Mouse (Mus musculus) hindbrain, embryonic 14.5 days (tissue): ENCODE data around the gene Eml3. TPM values are rescaled to one million over a fixed set of nuclear protein-coding genes. Genes with fewer than 3 reads are reported as not detected.
"Not testable (repeated sequence)": the region's sequence is repeated elsewhere in the genome, so short reads cannot be mapped to it uniquely, and the experiment has no call there.

Experiments
- ATAC-seq: fragments of 200-750 bp; cut with Nextera tagmentation; 2 replicates; pipeline ENCODE4 v1.8.0; 2017; ENCODE audit warnings: moderate number of reproducible peaks, mild to moderate bottlenecking, moderate TSS enrichment, moderate library complexity; ENCODE audit not compliant: low FRiP score
- DNase-seq: peaks from one replicate; pipeline ENCODE4 v3.0.0-alpha.2; 2015; ENCODE audit warnings: low spot score
- H3K27ac ChIP-seq: fragments of 300-500 bp; sonication (generic); 2 replicates; pipeline ENCODE4 v1.5.1; 2014; ENCODE audit warnings: mild to moderate bottlenecking, moderate library complexity
- H3K27me3 ChIP-seq: fragments of 300-500 bp; sonication (generic); 2 replicates; pipeline ENCODE4 v1.6.1; 2014; ENCODE audit warnings: mild to moderate bottlenecking, low read length, mixed read lengths; ENCODE audit not compliant: control insufficient read depth, insufficient read depth
- H3K36me3 ChIP-seq: fragments of 300-500 bp; sonication (generic); replicated peaks from 2 replicates; pipeline ENCODE4 v1.6.1; 2014; ENCODE audit not compliant: control insufficient read depth, insufficient read depth
- H3K4me1 ChIP-seq: fragments of 300-500 bp; sonication (generic); replicated peaks from 2 replicates; pipeline ENCODE4 v1.6.1; 2014; ENCODE audit warnings: antibody characterized with exemption, low read length, mixed read lengths; ENCODE audit not compliant: control insufficient read depth, insufficient read depth
- H3K4me2 ChIP-seq: fragments of 300-500 bp; sonication (generic); replicated peaks from 2 replicates; pipeline ENCODE4 v1.6.1; 2014; ENCODE audit warnings: mild to moderate bottlenecking, moderate library complexity
- H3K4me3 ChIP-seq: fragments of 300-500 bp; sonication (generic); replicated peaks from 2 replicates; pipeline ENCODE4 v1.5.1; 2014; ENCODE audit warnings: mild to moderate bottlenecking, low read length
- H3K9ac ChIP-seq: fragments of 300-500 bp; sonication (generic); 2 replicates; pipeline ENCODE4 v1.6.1; 2014
- H3K9me3 ChIP-seq: fragments of 300-500 bp; sonication (generic); 2 replicates; pipeline ENCODE4 v1.6.1; 2016; ENCODE audit warnings: low read length; ENCODE audit not compliant: control insufficient read depth
- WGBS: fragments of 180-500 bp; shearing (Covaris S2); extraction: QIAGEN DNeasy Blood & Tissue Kit; methylation state at CpG from one replicate; pipeline ENCODE4 v1.1.7; 2014; 5-methylcytosine and 5-hydroxymethylcytosine counted together
- polyA plus RNA-seq: library from polyadenylated mRNA; unstranded; fragments of >200 nt; fragmentation: Nextera tagmentation; extraction: Ambion mirVana; gene quantifications from 2 replicates; pipeline ENCODE4 v1.2.1, GENCODE M21; 2014

Eml3 gene
- polyA plus RNA-seq, 1 experiment from 2014 or later, result 5.8 TPM

DNA sequence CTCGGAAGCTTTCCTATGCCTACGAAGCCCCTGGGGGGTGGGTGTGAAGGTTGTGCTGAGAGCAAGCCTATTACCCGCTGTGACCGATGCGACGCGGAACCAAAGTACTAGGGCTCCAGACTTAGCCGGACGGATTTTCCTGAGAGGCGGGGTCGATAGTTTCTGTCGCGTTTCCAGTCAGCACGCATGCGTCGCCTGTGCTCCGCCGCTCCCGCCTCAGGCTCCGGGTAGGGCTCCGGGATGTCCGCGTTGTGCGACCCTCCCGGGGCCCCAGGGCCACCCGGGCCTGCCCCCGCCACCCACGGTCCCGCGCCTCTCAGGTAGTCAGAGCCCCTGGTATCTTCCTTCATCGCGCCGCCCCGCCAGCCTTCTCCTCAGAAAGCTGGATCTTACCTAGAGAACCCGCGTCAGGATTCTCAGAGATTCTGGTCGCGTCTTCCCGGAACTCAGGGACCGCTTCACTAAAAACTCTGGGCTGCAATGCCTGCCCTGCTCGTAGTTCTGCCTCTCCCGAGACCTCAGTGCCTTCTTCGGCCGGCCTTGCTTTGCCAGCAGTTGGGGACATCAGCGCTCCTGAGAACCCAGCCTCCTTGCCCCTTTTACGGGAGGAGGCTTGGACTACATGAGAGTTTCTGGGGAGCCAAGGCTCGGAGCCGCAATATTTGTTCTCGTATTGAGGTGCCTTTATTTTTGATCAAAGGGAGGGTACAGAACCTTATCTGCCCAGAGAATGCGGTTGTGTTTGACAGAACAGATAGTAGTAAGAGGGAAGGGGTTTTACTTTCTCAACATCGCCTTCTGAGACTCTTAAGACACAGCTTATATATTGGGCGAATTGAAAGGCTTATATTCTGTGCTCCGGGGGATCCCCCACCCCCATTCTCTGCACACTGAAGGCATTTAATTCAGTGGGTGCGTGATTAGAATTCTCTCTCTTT lies 36.3 kb upstream of the Eml3 start, which contains the start of gene Ints5:
TSS of gene Ints5 (plus strand) at position 177 of the 938 bp plus-strand sequence.
- peak; percentile 64 for ATAC-seq
- WGBS, result 2% methylated on average over 54 of the region's 54 CpGs
- Histone ChIP-seq H3K4me1 (peaks cover 25% of the 10 kb centered on the region), H3K4me3 (peak within 1 kb of the TSS; percentile 74), H3K9ac (peak within 1 kb of the TSS; percentile 85), H3K9me3 (no peaks in the 10 kb centered on the region), H3K27me3 (no peaks in the 10 kb centered on the region), H3K27ac (peak within 1 kb of the TSS; percentile 82), H3K4me2 (peak within 1 kb of the TSS; percentile 92), H3K36me3 (peaks cover 31% of the 10 kb centered on the region)
- DNase-seq, result peak; percentile 87

DNA sequence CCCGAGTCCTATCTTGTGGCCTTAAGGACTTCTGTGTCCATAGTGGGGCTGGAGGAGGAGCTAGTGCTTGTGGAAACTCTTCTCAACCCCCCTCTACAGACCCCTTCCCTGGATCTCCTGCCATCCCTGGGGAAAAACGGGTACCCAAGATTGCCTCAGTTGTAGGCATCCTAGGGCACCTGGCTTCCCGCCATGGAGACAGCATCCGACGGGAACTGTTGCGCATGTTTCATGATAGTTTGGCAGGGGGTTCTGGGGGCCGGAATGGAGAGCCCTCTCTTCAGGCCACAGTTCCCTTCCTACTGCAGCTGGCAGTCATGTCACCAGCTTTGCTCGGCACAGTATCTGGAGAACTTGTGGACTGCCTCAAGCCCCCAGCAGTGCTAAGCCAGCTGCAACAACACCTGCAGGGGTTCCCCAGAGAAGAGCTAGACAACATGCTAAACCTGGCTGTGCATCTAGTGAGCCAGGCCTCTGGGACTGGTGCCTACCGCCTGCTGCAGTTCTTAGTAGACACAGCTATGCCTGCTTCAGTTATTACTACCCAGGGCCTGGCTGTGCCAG lies 33.9 kb upstream of the Eml3 start:
- no peaks in the 10 kb centered on the region for H3K9me3 ChIP-seq
- no peak overlapping the region for H3K9ac ChIP-seq
- H3K4me1 ChIP-seq, result peaks cover 25% of the 10 kb centered on the region
- peaks cover 28% of the 10 kb centered on the region for H3K36me3 ChIP-seq
- no peak overlapping the region for H3K4me3 ChIP-seq
- no peak overlapping the region for H3K4me2 ChIP-seq
- DNase-seq, result no peak
- H3K27me3 ChIP-seq, result no peaks in the 10 kb centered on the region
- no peak overlapping the region for H3K27ac ChIP-seq
- 93% methylated on average over 9 of the region's 9 CpGs for WGBS
- ATAC-seq, result no peak

DNA sequence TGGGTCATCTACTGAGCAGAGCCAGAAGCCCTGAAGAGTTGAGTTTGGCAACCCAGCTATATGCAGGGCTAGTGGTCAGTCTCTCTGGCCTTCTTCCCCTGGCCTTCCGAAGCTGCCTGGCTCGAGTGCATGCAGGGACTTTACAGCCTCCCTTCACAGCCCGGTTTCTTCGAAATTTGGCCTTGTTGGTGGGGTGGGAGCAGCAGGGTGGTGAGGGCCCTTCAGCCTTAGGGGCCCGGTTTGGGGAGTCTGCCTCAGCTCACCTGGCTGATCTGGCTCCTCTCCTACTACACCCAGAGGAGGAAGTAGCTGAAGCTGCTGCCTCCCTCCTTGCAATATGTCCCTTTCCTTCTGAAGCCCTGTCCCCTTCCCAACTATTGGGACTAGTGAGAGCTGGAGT lies 33.1 kb upstream of the Eml3 start:
- H3K4me3 ChIP-seq, H3K27me3 ChIP-seq, ATAC-seq, H3K9ac ChIP-seq, H3K4me2 ChIP-seq, H3K27ac ChIP-seq, H3K9me3 ChIP-seq, DNase-seq: not testable (repeated sequence)
- 96% methylated on average over 5 of the region's 5 CpGs for WGBS
- H3K36me3 ChIP-seq, result peaks cover 21% of the 10 kb centered on the region
- H3K4me1 ChIP-seq, result peaks cover 25% of the 10 kb centered on the region

DNA sequence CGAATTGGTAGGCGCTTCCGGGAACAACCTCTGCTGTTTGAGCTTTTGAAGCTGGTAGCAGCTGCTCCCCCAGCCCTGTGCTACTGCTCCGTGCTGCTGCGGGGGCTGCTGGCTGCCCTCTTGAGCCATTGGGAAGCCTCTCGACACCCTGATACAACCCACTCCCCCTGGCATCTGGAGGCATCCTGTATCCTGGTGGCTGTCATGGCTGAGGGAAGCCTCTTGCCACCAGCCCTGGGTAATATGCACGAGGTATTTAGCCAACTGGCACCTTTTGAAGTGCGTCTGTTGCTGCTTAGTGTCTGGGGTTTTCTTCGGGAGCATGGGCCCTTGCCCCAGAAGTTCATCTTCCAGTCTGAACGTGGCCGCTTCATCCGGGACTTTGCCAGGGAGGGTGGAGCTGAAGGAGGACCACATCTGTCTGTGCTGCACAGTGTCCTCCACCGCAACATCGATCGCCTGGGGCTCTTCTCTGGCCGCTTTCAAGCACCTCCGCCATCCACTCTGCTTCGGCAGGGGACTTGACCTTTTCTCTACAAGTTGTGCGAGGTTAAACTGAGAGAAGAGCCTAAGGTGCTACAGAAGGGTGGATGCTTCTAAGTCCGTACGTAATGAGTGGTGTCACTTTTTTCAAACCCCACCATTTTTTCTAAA lies 32.0 kb upstream of the Eml3 start:
- Histone ChIP-seq H3K9ac (peak overlapping the region; percentile 89), H3K4me3 (peak overlapping the region; percentile 81), H3K27ac (peak overlapping the region; percentile 82), H3K4me2 (peak overlapping the region; percentile 95), H3K4me1 (peaks cover 25% of the 10 kb centered on the region), H3K36me3 (peaks cover 21% of the 10 kb centered on the region)
- WGBS, result 24% methylated on average over 21 of the region's 21 CpGs
- H3K27me3 ChIP-seq, DNase-seq, H3K9me3 ChIP-seq: not testable (repeated sequence)
- peak; percentile 61 for ATAC-seq

DNA sequence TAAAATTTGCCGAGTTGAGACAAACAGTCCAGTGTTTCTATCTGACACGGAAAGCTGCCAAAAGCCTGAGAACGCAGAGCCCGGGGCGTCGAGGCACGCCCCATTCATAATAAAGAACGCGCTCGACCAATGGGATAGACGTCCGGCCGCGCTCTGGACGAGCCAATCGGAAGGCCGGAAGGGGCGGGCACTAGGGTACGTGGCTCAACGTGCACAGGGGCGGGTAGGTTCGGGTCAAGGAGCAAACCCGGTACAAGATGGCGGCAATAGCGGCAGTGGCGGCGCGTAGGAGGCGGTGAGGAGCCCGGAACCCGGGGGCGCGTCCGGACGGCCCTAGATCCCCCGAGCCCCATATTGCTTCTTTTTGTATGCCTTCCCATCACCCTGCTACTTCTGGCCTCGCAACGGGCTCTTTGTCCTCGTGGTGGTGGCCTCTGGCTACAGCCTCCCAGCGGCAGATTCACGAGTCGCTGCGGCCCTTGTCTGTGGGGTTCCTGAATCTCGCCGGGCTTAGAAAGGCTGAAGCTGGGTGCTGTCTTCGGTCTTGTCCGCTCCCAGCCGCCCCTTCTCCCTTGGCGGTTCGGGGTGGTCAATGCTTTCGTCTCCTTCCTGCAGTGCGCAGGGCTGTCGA lies 31.4 kb upstream of the Eml3 start, which contains the start of gene Ganab:
TSS of gene Ganab (plus strand) at position 207 of the 631 bp plus-strand sequence.
- Histone ChIP-seq H3K4me1 (peaks cover 25% of the 10 kb centered on the region), H3K27me3 (no peaks in the 10 kb centered on the region)

DNA sequence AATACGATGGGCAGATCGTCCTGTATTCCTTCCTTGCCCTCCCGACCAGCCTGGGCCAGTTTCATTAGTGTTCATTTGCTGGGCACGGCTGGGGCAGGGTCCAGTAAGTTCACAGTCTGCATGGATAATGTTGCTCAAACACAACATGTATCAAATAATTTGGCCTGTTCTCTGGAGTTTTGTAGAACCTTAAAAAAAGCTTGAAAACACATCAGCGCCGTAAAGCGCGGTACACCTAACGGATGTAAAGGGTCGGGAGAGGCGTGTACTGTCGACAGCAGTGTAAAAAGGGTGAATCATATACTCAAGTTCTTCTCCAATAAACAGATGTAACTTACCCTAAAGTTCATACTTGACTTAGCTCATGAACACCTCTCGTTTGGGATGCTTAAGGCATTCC lies 30.8 kb upstream of the Eml3 start:
- H3K9ac ChIP-seq, result peak overlapping the region; percentile 89
- no peak for ATAC-seq
- no peak for DNase-seq
- peaks cover 33% of the 10 kb centered on the region for H3K36me3 ChIP-seq
- peak overlapping the region; percentile 95 for H3K4me2 ChIP-seq
- H3K9me3 ChIP-seq, result no peaks in the 10 kb centered on the region
- H3K27me3 ChIP-seq, result no peaks in the 10 kb centered on the region
- WGBS, result 13% methylated on average over 13 of the region's 13 CpGs
- peak overlapping the region; percentile 87 for H3K27ac ChIP-seq
- peaks cover 22% of the 10 kb centered on the region for H3K4me1 ChIP-seq
- peak overlapping the region; percentile 81 for H3K4me3 ChIP-seq

More for the DNA sequence above, 31.4 kb upstream of the Eml3 start, which contains the start of gene Ganab:
- peak within 1 kb of the TSS; percentile 95 for H3K4me2 ChIP-seq
- peaks cover 27% of the 10 kb centered on the region for H3K36me3 ChIP-seq
- peak; percentile 95 for DNase-seq
- under 1% methylated on average over 53 of the region's 53 CpGs for WGBS
- H3K27ac ChIP-seq, result peak within 1 kb of the TSS; percentile 87
- H3K9me3 ChIP-seq, result no peaks in the 10 kb centered on the region
- ATAC-seq, result peak; percentile 99
- H3K4me3 ChIP-seq, result peak within 1 kb of the TSS; percentile 81
- peak within 1 kb of the TSS; percentile 89 for H3K9ac ChIP-seq

DNA sequence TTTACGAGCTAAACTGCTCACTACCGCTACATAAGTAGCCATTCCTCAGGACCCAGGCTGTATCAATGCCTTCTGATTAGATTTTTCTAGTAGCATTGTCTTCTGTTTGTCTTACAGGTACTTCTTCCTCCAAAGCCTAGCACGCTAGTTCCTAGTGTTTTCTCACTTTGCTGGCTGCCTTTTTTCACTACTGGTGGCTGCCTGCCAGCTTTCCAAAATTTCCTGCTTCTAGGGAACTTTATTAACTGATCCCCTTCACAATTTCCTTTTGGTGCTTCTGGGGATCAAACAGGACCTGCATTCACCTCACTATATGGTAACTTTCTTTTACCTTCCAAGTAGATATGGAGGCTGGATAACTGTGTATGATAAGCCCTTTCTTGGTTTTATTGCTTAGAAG lies 30.3 kb upstream of the Eml3 start:
- no peaks in the 10 kb centered on the region for H3K27me3 ChIP-seq
- no peak for ATAC-seq
- DNase-seq, result no peak
- peak overlapping the region; percentile 89 for H3K9ac ChIP-seq
- H3K36me3 ChIP-seq, result peaks cover 38% of the 10 kb centered on the region
- WGBS, result 69% methylated on average over 3 of the region's 3 CpGs
- peak overlapping the region; percentile 95 for H3K4me2 ChIP-seq
- H3K4me1 ChIP-seq, result peaks cover 17% of the 10 kb centered on the region
- H3K4me3 ChIP-seq, result peak overlapping the region; percentile 81
- no peaks in the 10 kb centered on the region for H3K9me3 ChIP-seq
- no peak overlapping the region for H3K27ac ChIP-seq

DNA sequence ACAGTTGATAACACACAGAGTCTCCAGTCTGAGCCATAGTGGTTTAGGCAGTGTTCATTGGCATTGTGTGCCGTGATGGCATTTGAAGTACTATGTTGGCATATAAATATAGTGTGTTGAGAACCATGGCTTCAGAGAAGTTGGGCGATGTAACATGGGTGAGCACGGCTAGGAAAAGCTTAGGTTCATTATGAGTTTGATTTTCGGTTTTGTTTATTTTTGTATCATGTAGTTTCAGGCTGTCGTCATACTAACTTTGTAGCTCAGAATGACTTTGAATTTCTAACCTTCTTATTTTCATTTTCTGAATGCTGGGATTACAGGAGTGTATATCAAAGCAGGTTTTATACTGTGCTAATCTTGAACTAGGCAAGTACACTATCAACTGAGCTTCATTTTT lies 25.9 kb upstream of the Eml3 start:
- Histone ChIP-seq H3K4me2 (no peak overlapping the region), H3K27me3 (no peaks in the 10 kb centered on the region), H3K9me3 (no peaks in the 10 kb centered on the region), H3K27ac (no peak overlapping the region), H3K36me3 (peaks cover 62% of the 10 kb centered on the region), H3K4me3 (no peak overlapping the region), H3K4me1 (peaks cover 9% of the 10 kb centered on the region), H3K9ac (no peak overlapping the region)
- DNase-seq (no peak), ATAC-seq (no peak)
- WGBS, result 98% methylated on average over 5 of the region's 5 CpGs
